Mouse (Mus musculus) liver, adult 2 months (tissue): Measurements from ENCODE around the gene Dnajc25. TPM values are rescaled to one million over a fixed set of nuclear protein-coding genes. Genes with fewer than 3 reads are reported as not detected.

Source experiments
- DNase-seq: peaks from one replicate; pipeline ENCODE4 v3.0.0-alpha.2; 2011; ENCODE audit warnings: low read depth, low spot score; ENCODE audit errors: extremely low read depth
- H3K27ac ChIP-seq: fragments of 200-500 bp; replicated peaks from 2 replicates; pipeline ENCODE4 v1.5.1; 2012; ENCODE audit warnings: low read depth, mild to moderate bottlenecking, control low read depth, inconsistent platforms, low read length; ENCODE audit not compliant: insufficient read depth
- H3K27me3 ChIP-seq: fragments of 200-500 bp; 2 replicates; pipeline ENCODE4 v1.6.1; 2012; ENCODE audit warnings: mild to moderate bottlenecking, moderate library complexity, low read length, inconsistent platforms; ENCODE audit not compliant: control insufficient read depth, insufficient read depth
- H3K36me3 ChIP-seq: fragments of 200-500 bp; 2 replicates; pipeline ENCODE4 v1.6.1; 2012; ENCODE audit warnings: low read length, inconsistent platforms; ENCODE audit not compliant: control insufficient read depth, insufficient read depth
- H3K4me1 ChIP-seq: fragments of 200-500 bp; 2 replicates; pipeline ENCODE4 v1.6.1; 2011; ENCODE audit warnings: low read length; ENCODE audit not compliant: control insufficient read depth, insufficient read depth
- H3K4me3 ChIP-seq: fragments of 200-500 bp; 2 replicates; pipeline ENCODE4 v1.5.1; 2011; ENCODE audit warnings: low read depth, mild to moderate bottlenecking, control low read depth, low read length, moderate library complexity; ENCODE audit not compliant: insufficient read depth
- H3K79me2 ChIP-seq: fragments of 200-500 bp; 2 replicates; pipeline ENCODE4 v1.6.1; 2012; ENCODE audit warnings: inconsistent platforms, mild to moderate bottlenecking, low read length, moderate library complexity; ENCODE audit not compliant: control insufficient read depth, insufficient read depth
- H3K9ac ChIP-seq: fragments of 200-500 bp; 2 replicates; pipeline ENCODE4 v1.6.1; 2012; ENCODE audit warnings: low read depth, mild to moderate bottlenecking, control low read depth, inconsistent platforms, low read length
- CTCF ChIP-seq: fragments of 200-500 bp; IDR thresholded peaks from 2 replicates; pipeline ENCODE4 v1.5.1; 2011; ENCODE audit warnings: low read depth, low read length, control low read depth
- POLR2A ChIP-seq: fragments of 200-500 bp; IDR thresholded peaks from 2 replicates; pipeline ENCODE4 v1.6.1; 2011; ENCODE audit warnings: low read length, control low read depth; ENCODE audit not compliant: insufficient read depth; ENCODE audit errors: extremely low read depth
- whole genome bisulfite sequencing: fragments of 180-500 bp; shearing (Covaris S2); methylation state at CpG from one replicate; pipeline ENCODE4 v1.1.7; 2018; 5-methylcytosine and 5-hydroxymethylcytosine counted together
- polyA plus RNA-seq: library from polyadenylated mRNA; depleted of rRNA; stranded (reverse); fragments of >200 nt; gene quantifications from 2 replicates; pipeline ENCODE4 v1.2.3, GENCODE M21; 2012
- total RNA-seq: library from RNA; depleted of rRNA; stranded (reverse); fragments of >200 nt; gene quantifications from 2 replicates; pipeline ENCODE4 v1.2.3, GENCODE M21; 2014

Dnajc25 gene
- total and polyA plus RNA-seq, 2 experiments = 7.9 to 10.8 TPM

- Histone ChIP-seq H3K36me3 (peaks cover under 1% of the 10 kb centered on the region; the same call in 1 of the 2 replicates), H3K79me2 (no peaks in the 10 kb centered on the region), H3K27me3 (no peaks in the 10 kb centered on the region), H3K4me3 (peak overlapping the region; percentile 84; the same call in 1 of the 2 replicates), H3K27ac (no peak overlapping the region), H3K4me1 (0 out of 2 replicates have a peak, but pooled peaks cover 3% of the 10 kb centered on the region), H3K9ac (no peak overlapping the region)
- no peak for TF ChIP-seq POLR2A
- no peak for TF ChIP-seq CTCF
- 78% methylated on average over 10 of the region's 10 CpGs for WGBS
- no peak for DNase-seq
Measured at GRCm38 (mm10) chr4:59034325-59034917, 39.6 kb downstream of the Dnajc25 start.

- Histone ChIP-seq H3K79me2 (no peaks in the 10 kb centered on the region), H3K27me3 (no peaks in the 10 kb centered on the region), H3K36me3 (peaks cover 2% of the 10 kb centered on the region; the same call in 1 of the 2 replicates), H3K4me1 (0 out of 2 replicates have a peak, but pooled peaks cover 3% of the 10 kb centered on the region), H3K4me3 (peak within 1 kb of the TSS; percentile 84), H3K27ac (no peak within 1 kb of the TSS), H3K9ac (peak within 1 kb of the TSS; percentile 81)
- 2% methylated on average over 76 of the region's 76 CpGs for WGBS
- TF ChIP-seq POLR2A (no peak), CTCF (no peak; the same call in 1 of the 2 replicates)
- peak; percentile 25 for DNase-seq
Measured at GRCm38 (mm10) chr4:59034918-59035785, 40.3 kb downstream of the Dnajc25 start, which contains the start of gene Gng10. Gene Gng10, plus strand, starts transcription at chr4:59035088.

GRCm38 (mm10) chr4:59035786-59036350, 41.0 kb downstream of the Dnajc25 start:
- no peak overlapping the region for H3K9ac ChIP-seq

GRCm38 (mm10) chr4:59036490-59037127, 41.7 kb downstream of the Dnajc25 start:
- peak; percentile 58 for DNase-seq
- WGBS = 43% methylated on average over 13 of the region's 13 CpGs
- peaks cover 4% of the 10 kb centered on the region; the same call in 1 of the 2 replicates for H3K36me3 ChIP-seq
- TF ChIP-seq POLR2A (no peak), CTCF (peak; percentile 27; the same call in 1 of the 2 replicates)
- no peaks in the 10 kb centered on the region for H3K27me3 ChIP-seq
- H3K9ac ChIP-seq = no peak overlapping the region
- no peak overlapping the region for H3K4me3 ChIP-seq
- no peaks in the 10 kb centered on the region for H3K79me2 ChIP-seq
- H3K27ac ChIP-seq = no peak overlapping the region
- 0 out of 2 replicates have a peak, but pooled peaks cover 3% of the 10 kb centered on the region for H3K4me1 ChIP-seq

More at GRCm38 (mm10) chr4:59035786-59036350, 41.0 kb downstream of the Dnajc25 start:
- Histone ChIP-seq H3K79me2 (no peaks in the 10 kb centered on the region), H3K27ac (no peak overlapping the region), H3K27me3 (no peaks in the 10 kb centered on the region), H3K36me3 (peaks cover 2% of the 10 kb centered on the region; the same call in 1 of the 2 replicates), H3K4me1 (0 out of 2 replicates have a peak, but pooled peaks cover 3% of the 10 kb centered on the region), H3K4me3 (no peak overlapping the region)
- DNase-seq = no peak
- WGBS = 79% methylated on average over 18 of the region's 18 CpGs
- TF ChIP-seq POLR2A = no peak
- no peak for TF ChIP-seq CTCF

GRCm38 (mm10) chr4:59037525-59037924, 42.7 kb downstream of the Dnajc25 start:
- DNase-seq = no peak
- WGBS = 86% methylated on average over 3 of the region's 3 CpGs
- H3K27me3 ChIP-seq = no peaks in the 10 kb centered on the region
- H3K4me1 ChIP-seq = 0 out of 2 replicates have a peak, but pooled peaks cover 3% of the 10 kb centered on the region
- H3K4me3 ChIP-seq = no peak overlapping the region
- TF ChIP-seq CTCF = no peak
- TF ChIP-seq POLR2A = no peak
- H3K27ac ChIP-seq = no peak overlapping the region
- peaks cover 4% of the 10 kb centered on the region; the same call in 1 of the 2 replicates for H3K36me3 ChIP-seq
- H3K9ac ChIP-seq = no peak overlapping the region
- no peaks in the 10 kb centered on the region for H3K79me2 ChIP-seq
